Mouse (Mus musculus) brain, embryonic 14.5 days (tissue): ENCODE data around the gene Zan.
"Not testable (repeated sequence)": the region's sequence is repeated elsewhere in the genome, so short reads cannot be mapped to it uniquely, and the experiment has no call there.

ENCODE experiments used
- CTCF ChIP-seq: fragments of 200-500 bp; IDR thresholded peaks from 2 replicates; pipeline ENCODE4 v1.5.1; 2012; ENCODE audit warnings: inconsistent platforms, mild to moderate bottlenecking, moderate library complexity, borderline replicate concordance; ENCODE audit not compliant: insufficient read depth, insufficient read length; ENCODE audit errors: extremely low read depth
- POLR2A ChIP-seq: fragments of 200-500 bp; IDR thresholded peaks from 2 replicates; pipeline ENCODE4 v1.6.1; 2012; ENCODE audit warnings: mild to moderate bottlenecking, inconsistent platforms, borderline replicate concordance; ENCODE audit not compliant: poor library complexity, insufficient read depth, insufficient read length, severe bottlenecking; ENCODE audit errors: extremely low read depth

GRCm38 (mm10) chr5:137430402-137430801 is 46.5 kb downstream of the Zan start:
- not testable (repeated sequence) for TF ChIP-seq POLR2A, CTCF
